Mouse (Mus musculus) embryo, embryonic 10 days (tissue): ENCODE data around the gene Tnfrsf8.
A peak's percentile ranks its signal among the peaks of the same experiment; 100 is the strongest.
"Not testable (repeated sequence)": the region's sequence is repeated elsewhere in the genome, so short reads cannot be mapped to it uniquely, and the experiment has no call there.

Experiments used
- DNase-seq: peaks from one replicate; pipeline ENCODE4 v3.0.0-alpha.2; 2015; ENCODE audit warnings: low spot score

The Tnfrsf8 gene

DNA sequence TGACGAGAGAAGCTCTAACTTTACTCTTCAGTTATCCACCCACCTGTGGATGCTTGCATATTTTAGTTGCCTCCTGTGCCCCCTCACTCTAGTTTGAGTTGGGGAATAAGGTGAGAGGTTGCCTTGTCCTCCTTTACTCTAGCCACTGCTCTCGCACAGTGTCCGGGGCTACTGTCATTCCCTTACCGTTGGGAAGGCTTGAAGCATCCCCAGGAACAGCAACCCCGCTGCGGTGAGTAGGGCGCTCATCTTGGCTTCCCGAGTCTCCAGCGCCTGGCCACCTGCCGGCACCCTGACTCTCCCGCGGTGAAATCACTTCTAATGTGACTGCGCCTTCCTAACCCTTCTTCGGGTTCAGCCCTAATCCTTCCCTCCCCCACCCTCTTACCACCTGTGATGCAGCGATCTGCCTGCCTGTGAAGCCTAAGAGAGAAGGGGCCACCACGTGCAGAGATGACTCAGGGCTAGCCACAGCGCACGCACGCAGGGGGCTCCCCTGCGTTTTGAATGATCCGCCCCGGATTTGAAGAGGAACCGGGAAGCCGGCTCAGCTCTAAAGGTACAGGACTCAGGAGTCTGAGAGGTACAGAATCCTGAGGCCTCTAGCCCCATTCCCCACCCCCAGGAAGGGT is at the start of gene Tnfrsf8:
Gene Tnfrsf8, minus strand, starts transcription at position 329 of the 632 bp plus-strand sequence.
- DNase-seq, result no peak

DNA sequence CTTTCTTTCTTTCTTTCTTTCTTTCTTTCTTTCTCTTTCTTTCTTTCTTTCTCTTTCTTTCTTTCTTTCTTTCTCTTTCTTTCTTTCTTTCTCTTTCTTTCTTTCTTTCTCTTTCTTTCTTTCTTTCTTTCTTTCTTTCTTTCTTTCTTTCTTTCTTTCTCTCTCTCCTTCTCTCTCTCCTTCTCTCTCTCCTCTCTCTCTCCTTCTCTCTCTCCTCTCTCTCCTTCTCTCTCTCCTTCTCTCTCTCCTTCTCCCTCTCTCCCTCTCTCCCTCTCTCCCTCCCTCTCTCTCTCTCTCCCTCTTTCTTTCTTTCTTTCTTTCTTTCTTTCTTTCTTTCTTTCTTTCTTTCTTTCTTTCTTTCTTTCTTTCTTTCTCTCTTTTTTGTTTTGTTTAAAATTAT is 46.7 kb upstream of the Tnfrsf8 start:
- not testable (repeated sequence) for DNase-seq

DNA sequence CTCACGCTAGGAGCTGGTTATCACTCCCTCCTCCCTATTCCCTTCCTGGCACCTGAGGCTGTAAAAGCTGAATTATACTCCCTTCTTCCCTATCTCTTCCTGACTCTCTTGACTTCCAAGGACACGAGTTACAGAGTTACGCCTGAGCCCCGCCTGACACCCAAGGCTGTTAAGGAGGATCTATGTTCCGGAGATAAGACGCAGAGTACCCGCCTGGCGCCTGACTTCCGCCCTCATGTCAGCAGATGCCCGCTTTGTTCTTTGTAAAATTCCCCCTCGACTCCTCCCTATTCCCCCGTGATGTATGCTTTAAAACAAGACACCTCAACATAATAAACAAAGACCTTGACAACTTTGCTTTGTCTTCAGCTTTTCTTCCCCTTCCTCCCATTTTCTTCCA is 46.1 kb upstream of the Tnfrsf8 start:
- peak; percentile 40 for DNase-seq

DNA sequence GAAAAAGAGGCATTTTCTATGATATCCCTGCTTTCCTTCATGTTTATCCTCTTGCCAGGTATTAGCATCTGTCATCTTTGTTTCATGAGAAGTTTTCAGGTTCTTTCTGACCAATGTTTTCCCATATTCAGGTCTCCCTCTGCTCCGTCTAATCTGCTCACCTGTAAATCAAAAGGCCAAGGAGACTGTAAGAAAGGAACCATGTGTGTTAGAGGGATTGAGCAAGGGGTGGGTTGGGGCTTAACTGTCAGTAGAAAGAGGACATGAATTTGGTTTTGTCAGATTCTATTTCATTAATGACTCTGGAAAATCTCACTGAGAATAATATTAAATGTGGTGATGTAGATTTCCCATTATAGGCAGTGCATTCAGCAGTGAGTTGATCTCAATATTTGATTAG is 45.6 kb upstream of the Tnfrsf8 start:
- DNase-seq, result no peak

DNA sequence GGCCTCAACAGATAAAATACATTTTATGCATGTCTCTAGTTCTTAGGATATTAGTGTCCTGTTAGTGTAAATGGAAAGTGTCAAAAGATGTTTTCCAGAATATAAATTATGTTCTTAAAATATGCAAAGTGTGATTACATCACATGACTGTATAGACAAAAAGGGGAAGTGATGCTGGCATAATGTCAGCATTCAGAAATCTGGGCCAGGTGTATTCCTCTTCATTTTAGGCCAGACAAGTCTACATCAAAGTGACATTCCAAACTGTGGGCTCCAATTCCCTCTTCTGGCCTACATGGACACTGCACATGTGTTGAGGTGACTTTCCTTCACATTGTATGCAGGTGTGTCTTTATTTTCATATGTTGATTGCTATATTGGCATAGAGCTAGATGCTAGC is 41.3 kb upstream of the Tnfrsf8 start:
- no peak for DNase-seq

DNA sequence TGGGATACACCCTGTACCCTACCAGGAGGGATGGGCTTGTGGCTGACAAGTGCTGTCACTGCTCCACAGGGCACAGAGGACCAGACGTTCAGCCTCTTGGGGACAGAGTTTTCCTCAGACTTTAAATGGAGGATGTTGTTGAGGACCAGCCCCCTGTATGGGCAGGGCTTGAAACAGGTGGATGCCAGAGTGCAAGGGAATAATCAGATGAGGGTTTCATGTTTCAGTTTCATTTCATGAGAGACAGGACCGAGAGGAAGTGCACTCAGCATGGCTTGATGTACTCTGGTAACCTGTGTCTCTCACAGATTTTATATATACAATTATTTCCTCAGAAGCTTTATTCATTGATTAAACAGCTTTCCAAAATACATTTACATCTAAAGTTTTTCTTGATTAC is 38.9 kb upstream of the Tnfrsf8 start:
- no peak for DNase-seq

DNA sequence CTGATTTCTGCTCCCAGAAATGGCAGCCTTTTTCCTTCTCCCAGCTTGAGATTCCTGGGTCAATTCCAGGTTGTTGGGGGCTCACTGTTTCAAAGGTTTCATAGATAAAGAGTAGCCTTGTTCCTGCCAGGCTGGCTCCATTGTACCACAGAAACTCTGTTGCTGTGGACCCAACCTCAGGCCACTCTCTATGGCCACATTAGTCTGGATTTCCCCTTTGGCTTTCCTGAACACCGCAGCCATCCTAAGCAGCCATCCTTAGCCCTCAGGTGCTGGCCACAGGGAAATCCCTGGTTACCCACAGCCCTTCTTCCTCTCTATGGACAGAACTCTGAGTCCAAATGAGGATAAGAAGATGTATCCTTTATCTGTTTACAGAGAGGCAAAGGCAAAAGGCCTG is 30.0 kb upstream of the Tnfrsf8 start:
- DNase-seq, result no peak

DNA sequence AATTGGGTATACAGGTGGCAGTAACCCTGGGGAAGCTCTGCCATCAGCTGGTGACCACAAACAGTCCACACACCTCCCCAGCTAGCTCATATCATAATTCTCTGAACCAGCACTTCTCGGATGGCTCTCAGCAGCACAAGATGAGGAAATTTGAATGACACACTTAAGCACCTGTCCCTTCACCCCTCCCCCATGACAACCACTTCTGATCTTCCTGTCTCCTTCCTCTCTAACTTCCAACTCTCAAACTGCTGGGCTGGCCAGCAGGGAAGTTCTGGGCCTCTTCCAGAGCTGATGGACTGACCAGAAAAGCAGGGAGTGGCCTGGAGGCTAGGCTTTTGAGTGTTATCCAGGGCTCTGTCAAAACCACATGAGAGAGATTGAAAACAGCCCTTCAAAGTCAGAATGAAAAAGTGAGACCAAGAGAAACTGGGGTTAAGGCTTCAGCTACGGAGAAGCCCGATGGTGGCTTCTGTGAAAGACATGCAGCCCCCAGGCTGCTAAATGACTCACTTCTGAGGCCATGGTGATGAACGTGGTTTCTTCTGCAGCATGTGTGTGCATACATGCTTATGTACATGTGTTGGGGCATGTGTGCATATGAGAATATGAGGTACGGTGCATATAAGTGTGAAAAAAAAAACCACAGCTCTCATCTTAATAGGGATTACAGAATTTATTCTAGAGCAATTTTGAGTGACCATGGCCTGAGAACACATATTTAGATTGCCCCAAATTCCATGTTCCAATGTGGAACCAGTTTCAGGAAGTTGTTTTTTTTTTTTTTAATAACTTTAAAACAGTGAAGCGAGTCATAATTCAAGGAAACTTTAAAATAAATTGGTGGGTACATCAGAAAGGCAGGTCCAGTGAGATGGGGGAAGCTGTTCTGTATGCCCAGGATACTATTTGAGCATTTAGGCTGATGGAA is 27.2 kb upstream of the Tnfrsf8 start:
- DNase-seq, result no peak

DNA sequence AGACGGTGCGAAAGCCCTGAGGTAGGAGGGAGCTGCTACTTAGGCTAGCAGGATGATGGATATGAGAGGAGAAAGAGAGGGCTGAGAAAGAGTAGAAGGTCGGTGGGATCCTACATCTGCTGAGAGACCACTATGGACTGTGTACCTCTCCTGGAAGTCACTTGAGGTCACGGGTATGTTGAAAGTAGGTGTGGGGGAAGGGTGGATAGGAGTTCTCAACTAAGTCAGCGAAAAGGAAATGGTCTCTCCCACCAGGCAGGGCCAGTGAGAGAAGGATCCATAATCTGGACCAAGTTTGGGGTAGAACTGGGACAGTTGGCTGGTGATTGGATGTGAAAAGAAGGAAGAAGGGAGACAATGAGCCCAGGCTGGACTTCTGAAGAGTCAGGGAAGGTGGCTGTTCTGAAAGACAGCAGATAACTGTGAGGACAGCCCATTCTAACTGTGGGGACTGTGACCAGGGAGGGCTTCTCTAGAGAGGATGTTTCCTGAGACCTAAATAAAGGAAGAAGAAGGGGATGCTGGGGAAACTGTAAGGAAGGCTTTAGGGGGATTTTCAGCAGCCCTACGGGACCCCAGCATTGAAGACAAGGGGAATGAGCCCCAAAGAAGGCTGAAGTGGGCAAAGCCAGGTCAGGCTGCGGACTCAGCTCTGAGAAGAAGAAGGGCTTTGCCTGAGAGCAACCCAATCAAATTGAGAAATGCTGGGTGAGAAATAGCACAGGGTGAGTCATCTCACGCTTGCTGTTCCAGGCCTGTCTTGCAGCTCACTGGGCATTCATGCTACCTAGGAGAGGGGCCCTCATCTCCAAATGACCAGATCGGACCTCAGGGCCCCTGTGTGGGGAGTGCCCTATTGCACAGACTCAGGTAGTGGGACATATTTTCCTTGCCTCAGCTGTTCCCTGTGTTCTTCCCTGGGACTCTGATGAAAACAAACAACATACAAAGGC is 23.2 kb upstream of the Tnfrsf8 start:
- no peak for DNase-seq

DNA sequence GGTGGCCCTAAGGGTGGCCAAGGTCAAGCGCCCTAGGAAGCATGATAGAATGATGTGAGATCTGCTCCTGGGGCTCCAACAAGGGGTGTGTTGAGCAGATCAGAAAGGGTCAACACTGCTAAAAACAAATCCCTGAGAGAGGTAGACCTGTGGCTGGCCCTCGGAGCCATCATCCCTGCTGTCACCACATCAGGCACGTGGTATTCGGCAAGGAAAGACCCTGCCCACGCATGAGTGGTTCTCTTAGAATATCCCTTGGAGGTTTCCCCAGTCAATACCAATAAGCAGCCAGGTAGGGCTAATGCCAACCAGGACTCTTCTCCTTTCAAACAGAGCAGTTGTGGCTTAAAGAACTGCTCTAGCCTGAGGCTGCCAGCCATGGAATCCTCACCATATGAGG is 21.6 kb upstream of the Tnfrsf8 start:
- no peak for DNase-seq

DNA sequence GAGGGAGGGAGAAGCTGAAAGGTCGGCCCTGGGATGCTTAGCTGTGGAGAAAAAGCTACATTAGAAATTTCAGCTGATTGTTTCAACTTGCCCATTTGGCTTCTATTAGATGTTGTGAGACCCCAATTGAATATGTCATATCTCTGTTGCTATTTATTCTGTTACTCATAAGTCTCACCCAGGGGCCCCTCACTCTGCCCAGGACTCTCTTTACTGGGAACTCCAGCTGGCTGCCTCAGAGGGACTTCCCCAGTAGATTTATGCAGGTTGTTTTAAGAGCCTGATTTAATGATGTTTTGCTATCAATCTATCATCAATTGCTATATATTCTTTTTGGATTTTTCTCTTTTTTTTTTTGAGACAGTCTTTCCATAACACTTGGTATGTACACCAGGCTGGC is 21.1 kb upstream of the Tnfrsf8 start:
- DNase-seq, result no peak

DNA sequence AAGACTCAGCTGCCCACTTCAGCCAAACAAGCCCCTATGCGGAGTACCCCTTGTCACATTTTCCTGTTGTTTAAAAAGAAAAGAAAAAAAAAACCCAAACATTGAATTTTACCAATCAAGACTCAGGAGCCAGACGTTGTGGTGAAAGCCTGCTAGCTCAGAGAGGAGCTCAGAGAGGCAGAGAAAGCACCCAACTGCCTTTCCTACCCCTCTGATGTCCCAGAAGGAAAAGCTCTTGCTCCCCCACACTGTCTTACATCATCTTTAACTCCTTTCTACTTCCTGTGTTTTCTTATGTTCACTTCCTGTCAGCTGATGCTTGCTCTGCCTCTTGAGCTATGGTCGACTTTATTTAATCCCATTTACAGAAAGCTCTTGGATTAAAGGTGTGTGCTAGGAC is 8.7 kb upstream of the Tnfrsf8 start:
- DNase-seq, result no peak

DNA sequence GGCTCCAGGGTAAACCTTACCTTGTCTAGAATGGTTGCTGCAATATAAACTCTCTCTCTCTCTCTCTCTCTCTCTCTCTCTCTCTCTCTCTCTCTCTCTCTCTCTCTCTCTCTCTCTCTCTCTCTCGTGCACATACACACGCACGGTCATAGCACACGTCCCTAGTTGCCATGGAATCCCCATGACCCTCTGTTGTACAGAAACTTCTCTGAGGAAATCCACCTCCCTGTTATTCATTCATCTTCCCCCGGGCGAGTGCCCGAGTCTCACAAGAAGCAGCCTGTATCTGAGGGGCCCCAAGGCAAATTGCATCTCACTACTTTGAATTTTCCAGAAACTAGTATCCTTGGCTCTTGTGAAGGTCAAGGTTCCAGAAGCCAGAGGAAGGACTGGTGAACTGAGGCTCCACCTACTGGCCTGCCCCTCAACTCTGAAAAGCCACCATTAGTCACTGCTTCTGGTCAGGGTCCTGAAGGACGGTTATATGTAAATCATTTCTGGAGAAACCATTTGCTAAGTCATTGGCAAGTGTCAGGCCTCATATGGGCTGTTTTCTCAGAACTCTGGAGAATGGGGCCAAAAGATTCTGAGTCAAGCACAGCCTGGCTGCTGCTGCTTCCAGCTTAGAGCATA is 8.1 kb upstream of the Tnfrsf8 start:
- DNase-seq, result no peak

DNA sequence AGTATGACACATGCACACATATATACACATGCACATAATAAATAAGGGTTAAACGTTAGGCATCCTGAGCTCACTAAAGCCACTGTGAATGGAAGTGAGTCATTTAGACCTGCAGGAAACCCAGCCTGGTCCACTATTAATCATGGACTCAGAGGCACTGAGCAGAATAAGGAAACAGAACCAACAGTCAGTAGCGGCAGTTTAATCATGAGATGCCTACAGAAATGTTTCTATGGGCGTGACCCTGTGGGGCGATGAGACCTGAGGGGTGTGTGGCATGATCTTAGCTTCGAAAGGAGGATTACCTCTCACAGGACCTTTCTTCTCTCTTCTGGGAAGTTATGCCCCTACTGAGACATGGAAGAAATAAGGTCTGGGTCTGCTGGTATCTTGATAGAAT is 7.2 kb upstream of the Tnfrsf8 start:
- DNase-seq, result no peak

DNA sequence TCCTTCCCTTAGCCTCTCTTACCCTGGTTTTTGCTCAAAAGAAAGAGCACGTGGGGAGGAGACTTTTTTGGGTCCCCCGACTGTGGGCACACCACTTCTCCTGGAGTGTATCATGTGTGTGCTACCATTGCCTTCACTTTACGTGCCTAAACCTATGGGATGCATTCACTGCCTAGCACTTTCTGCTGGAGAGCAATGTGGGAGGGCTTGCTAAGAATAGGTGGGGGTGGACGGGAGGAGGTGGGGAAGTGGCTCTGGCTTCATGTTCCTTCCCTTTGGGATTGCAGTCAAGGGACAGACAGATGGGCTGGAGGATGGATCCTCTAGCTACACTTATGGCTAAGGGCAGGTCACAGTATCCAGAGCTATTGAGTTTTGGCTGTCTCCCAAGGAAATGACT is 5.7 kb upstream of the Tnfrsf8 start:
- DNase-seq, result no peak

DNA sequence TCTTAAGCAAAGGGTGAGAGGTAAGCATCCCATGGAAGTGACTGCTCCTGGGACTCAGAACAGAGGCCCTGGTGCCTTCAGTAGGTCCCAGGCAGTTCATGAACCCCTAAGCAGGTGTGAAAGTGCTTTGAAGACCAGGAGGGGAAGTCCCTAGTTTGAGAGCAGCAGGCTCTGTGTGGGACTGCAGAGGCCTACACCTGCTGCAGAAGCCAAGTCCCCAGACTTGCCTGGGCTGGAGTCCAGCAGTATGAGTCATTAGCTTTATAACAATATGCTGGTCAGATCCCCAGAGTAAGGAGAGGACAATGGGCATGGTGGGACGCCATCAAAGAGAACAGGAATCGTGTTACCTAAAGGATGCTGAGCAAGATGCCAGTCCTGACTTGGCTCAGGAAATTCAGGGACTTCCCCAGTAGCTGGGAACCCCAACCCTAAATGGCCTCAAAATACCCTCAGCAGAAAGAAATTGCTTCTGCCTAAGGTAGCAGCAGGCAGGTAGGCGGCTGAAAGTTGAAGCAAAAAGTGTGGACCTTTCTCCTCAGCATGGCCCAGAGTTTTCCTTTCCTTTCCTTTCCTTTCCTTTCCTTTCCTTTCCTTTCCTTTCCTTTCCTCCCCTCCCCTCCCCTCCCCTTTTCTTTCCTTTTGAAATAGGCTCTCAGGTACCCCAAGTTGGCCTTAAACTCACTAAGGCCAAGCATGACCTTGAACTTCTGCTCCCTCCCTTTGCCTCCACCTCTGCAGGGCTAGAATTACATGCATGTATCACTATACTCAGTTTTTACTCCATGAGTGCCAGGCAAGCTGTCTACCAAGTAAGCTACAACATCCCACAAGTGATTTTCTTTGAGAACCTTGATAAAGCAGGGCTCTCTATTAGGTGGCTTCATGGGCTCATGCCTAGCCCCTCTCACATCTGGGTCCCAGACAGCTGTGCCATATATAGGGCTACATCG is 4.6 kb upstream of the Tnfrsf8 start:
- no peak for DNase-seq

DNA sequence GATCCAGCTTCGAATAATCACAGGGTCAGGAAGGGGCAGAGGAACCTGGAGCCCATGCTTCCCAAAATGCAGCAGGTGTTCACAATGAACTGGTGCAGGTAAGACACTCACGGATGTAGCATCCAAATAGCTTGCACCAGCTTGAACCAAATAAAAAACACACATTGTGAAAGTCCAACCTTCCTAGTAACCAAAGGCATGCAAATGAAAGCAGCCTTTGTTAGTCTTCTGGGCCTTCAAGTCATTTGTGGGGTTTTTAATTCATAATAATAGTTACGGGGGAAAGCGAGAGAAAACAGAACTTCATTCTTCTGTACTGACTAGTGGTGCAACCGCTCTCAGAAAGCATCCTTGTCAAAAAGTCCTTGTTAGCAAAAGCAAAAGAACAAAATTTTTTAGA is 1.7 kb upstream of the Tnfrsf8 start:
- no peak for DNase-seq

DNA sequence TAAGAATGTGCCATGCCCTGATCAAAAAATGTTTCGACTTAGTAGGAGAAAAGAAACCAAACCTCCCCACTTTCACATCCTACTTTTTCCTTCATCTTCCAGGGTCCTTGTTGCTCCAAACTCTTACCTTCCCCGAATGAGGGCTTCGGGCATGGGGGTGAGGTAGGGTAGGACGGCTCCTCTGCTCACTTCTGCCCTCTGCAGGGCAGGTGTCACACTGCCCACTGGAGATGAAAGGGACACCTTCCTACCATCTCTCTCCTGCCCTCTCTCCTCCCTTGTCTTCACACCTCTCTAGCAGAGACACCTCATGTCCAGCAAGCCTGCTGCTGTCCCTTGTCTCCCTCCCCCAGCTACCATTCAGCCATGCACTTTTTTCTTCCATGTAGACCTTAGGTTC is 998 bp downstream of the Tnfrsf8 start:
- DNase-seq, result no peak

DNA sequence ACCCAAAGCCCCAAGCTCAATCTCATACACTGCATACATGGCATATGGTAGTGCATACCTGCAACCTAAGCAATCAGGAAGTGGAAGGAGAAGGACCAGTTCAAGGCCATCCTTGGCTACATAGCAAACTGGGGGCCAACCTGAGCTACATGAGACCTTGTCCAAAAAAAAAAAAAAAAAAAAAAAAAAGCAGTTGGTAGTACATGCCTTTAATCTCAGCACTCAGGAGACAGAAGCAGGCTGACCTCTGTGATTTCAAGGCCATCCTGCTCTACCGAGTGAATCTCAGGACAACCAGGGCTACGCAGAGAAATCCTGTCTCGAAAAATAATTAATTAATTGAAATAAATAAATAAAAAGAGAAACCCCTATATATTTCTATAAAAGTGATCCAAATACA is 1.7 kb downstream of the Tnfrsf8 start:
- no peak for DNase-seq

DNA sequence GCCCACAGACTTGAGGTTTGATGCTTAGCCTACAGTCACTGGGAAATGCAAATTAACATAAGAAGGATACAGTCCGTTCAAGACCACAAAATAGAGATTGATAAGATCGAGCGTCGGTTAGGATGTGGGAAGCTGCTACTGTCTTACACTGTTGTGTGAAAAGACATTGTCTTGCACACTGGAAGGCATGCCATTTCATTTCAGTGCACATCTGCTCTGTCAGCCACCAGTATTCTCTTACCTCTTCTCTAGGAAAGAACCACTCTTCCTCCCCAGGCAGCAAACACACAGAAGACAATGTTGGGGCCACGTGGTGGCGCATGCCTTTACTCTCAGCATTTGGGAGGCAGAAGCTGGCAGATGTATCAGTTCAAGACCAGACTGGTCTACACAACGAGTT is 2.4 kb downstream of the Tnfrsf8 start:
- DNase-seq, result no peak

DNA sequence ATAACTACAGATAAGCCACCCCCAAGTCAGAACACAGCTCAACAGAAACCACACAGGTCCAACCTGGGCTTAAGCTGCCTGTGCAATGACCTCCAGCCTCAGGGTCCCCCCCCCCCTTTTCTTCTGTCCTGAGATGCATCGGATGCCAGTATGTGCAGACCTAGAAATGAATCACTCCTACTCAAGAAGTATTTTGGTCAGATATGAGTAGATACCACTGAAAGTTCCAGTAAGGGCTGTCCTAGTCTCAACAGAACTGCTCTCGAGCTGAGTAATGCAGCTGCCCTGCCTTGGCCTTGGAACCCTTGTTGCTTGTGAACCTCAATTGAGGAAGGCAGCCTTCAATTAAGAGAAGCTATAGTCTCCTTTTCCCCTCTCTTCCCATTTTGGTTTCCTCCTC is 4.1 kb downstream of the Tnfrsf8 start:
- DNase-seq, result no peak
